ENCODE assay signal across 9 mouse cellular contexts in genomic region chr2:26316576-26317246, GRCm38 (mm10). TPM values are rescaled to one million over a fixed set of nuclear protein-coding genes. Genes with fewer than 3 reads are reported as not detected.
DNase-seq lines count a peak whose midpoint lies in the region; ATAC-seq and TF ChIP-seq lines count a peak whose summit lies in the region.
"Had no signal": no experiment of that assay in that cellular context is flagged by ENCODE, and none has a peak within 500 bp of the region (broad histone marks: within the 10 kb centered on the region; RNA-seq: fewer than 3 reads in every experiment).

No protein-coding gene starts in this region.

- 70% methylated on average over 9 of the region's 9 CpGs for WGBS in heart, embryonic 10.5 days
- WGBS in heart, embryonic 15.5 days = 52% methylated on average over 9 of the region's 9 CpGs
- WGBS in lung, postnatal 0 days = 43% methylated on average over 9 of the region's 9 CpGs

- no peak for TF ChIP-seq EP300 in lung, postnatal 0 days (IDR thresholded peaks at IDR 0.05)

- H3K4me3 ChIP-seq in heart, embryonic 10.5 days = peak overlapping the region; percentile 85
- peak overlapping the region; percentile 86 for H3K4me3 ChIP-seq in heart, embryonic 15.5 days
- H3K4me3 ChIP-seq in lung, postnatal 0 days (ENCODE audit: low read depth, low read length) = peak overlapping the region; percentile 78

- peak overlapping the region; percentile 96; the same call in 1 of the 2 replicates for H3K9ac ChIP-seq in heart, embryonic 15.5 days
- H3K9ac ChIP-seq in lung, postnatal 0 days (replicated peaks; ENCODE audit: low read depth) = peak overlapping the region; percentile 76; the same call in 1 of the 2 replicates

- no peak for TF ChIP-seq CTCF in lung, postnatal 0 days (IDR thresholded peaks at IDR 0.05)

- no peaks in the 10 kb centered on the region for H3K27me3 ChIP-seq in heart, embryonic 10.5 days (ENCODE audit: insufficient read depth, poor library complexity, severe bottlenecking)
- H3K27me3 ChIP-seq in heart, embryonic 15.5 days = no peaks in the 10 kb centered on the region
- no peaks in the 10 kb centered on the region for H3K27me3 ChIP-seq in lung, postnatal 0 days (replicated peaks; ENCODE audit: insufficient read depth, low read length)

- ATAC-seq in heart, embryonic 15.5 days (replicated peaks; ENCODE audit: insufficient number of reproducible peaks, insufficient read depth, low FRiP score, low read depth) = no peak
- ATAC-seq in lung, postnatal 0 days = no peak
- no peak for ATAC-seq in inflammation-experienced regulatory T-cells, adult 6 months

- H3K36me3 ChIP-seq in heart, embryonic 10.5 days = peaks cover 21% of the 10 kb centered on the region
- no peaks in the 10 kb centered on the region for H3K36me3 ChIP-seq in heart, embryonic 15.5 days
- H3K36me3 ChIP-seq in lung, postnatal 0 days (ENCODE audit: insufficient read depth, low read length) = no peaks in the 10 kb centered on the region

- H3K4me1 ChIP-seq in heart, embryonic 10.5 days = peaks cover 76% of the 10 kb centered on the region
- H3K4me1 ChIP-seq in heart, embryonic 15.5 days (replicated peaks) = peaks cover 77% of the 10 kb centered on the region
- peaks cover 21% of the 10 kb centered on the region for H3K4me1 ChIP-seq in lung, postnatal 0 days (ENCODE audit: insufficient read depth, low read depth, low read length)

- no peak for DNase-seq in heart, embryonic 10.5 days (ENCODE audit: low spot score)
- no peak for DNase-seq in heart, postnatal 10 days
- peak; percentile 78 for DNase-seq in brain, adult 2 months (ENCODE audit: low read depth, low spot score)
- DNase-seq in lung, postnatal 0 days (ENCODE audit: low spot score) = peak; percentile 36
- no peak for DNase-seq in ovary, postnatal 14 days (ENCODE audit: low spot score)
- DNase-seq in layer of hippocampus, postnatal 36 days = no peak

- peak overlapping the region; percentile 97; the same call in 1 of the 2 replicates for H3K27ac ChIP-seq in heart, embryonic 10.5 days
- peak overlapping the region; percentile 96 for H3K27ac ChIP-seq in heart, embryonic 15.5 days
- H3K27ac ChIP-seq in lung, postnatal 0 days (ENCODE audit: low read length) = peak overlapping the region; percentile 92; the same call in 1 of the 2 replicates

- no peaks in the 10 kb centered on the region for H3K9me3 ChIP-seq in heart, embryonic 10.5 days
- H3K9me3 ChIP-seq in heart, embryonic 15.5 days (replicated peaks) = no peaks in the 10 kb centered on the region
- H3K9me3 ChIP-seq in lung, postnatal 0 days (ENCODE audit: low read length) = no peaks in the 10 kb centered on the region

- peak overlapping the region; percentile 78 for H3K4me2 ChIP-seq in heart, embryonic 15.5 days
- peak overlapping the region; percentile 81 for H3K4me2 ChIP-seq in lung, postnatal 0 days (replicated peaks; ENCODE audit: low read depth, low read length)

- intact Hi-C loops in heart, postnatal 10 days (cut with DNase I) = loop anchor here (5.0 kb wide), 1 partner anchor 36 kb away; the partner anchor contains the start of gene Dnlz

RNA-seq across cellular contexts. Expression of gene Gpsm1, which starts 1.4 kb away (rescaled TPM):
- polyA plus RNA-seq in heart, embryonic 10.5 days (2016; fragmentation: Nextera tagmentation; extraction: Ambion mirVana) = 43.7 and 53.9 TPM in 2 replicates
- 100 to 1,000 TPM; 168 to 234 TPM for total RNA-seq in heart, postnatal 10 days (2021)
- 64.4 and 71.6 TPM in 2 replicates for polyA plus RNA-seq in heart, embryonic 15.5 days (2015; fragmentation: Nextera tagmentation; extraction: Ambion mirVana)
- 29.0 and 33.0 TPM in 2 replicates for polyA plus RNA-seq in lung, postnatal 0 days (2015; fragmentation: Nextera tagmentation; extraction: Ambion mirVana)
- 1 to 10 TPM; 3.8 to 5.0 (median 5.0) TPM for polyA plus RNA-seq in inflammation-experienced regulatory T-cells, adult 6 months (2017; shearing (Covaris generic))
- total RNA-seq in layer of hippocampus, postnatal 36 days (2021) = 10 to 100 TPM; 34.5 to 41.8 TPM

RNA-seq across cellular contexts. Expression of gene Ccdc187, which starts 22.4 kb away (rescaled TPM):
- polyA plus RNA-seq in heart, embryonic 10.5 days (2016; fragmentation: Nextera tagmentation; extraction: Ambion mirVana) = 0.02 TPM in 1 of 2 replicates, not detected in the other
- total RNA-seq in heart, postnatal 10 days (2021) = under 1 TPM; 0.05 to 0.22 TPM
- polyA plus RNA-seq in heart, embryonic 15.5 days (2015; fragmentation: Nextera tagmentation; extraction: Ambion mirVana) = 0.08 and 0.15 TPM in 2 replicates
- 0.61 and 0.77 TPM in 2 replicates for polyA plus RNA-seq in lung, postnatal 0 days (2015; fragmentation: Nextera tagmentation; extraction: Ambion mirVana)
- under 1 TPM in 1 of 3 experiments, not detected in 2; 0.04 TPM for polyA plus RNA-seq in inflammation-experienced regulatory T-cells, adult 6 months (2017; shearing (Covaris generic))
- under 1 TPM; 0.65 to 0.71 TPM for total RNA-seq in layer of hippocampus, postnatal 36 days (2021)
- polyA plus RNA-seq: liver, adult 2 months had no signal

RNA-seq across cellular contexts. Expression of gene Dnlz, which starts 35.2 kb away (rescaled TPM):
- polyA plus RNA-seq in heart, embryonic 10.5 days (2016; fragmentation: Nextera tagmentation; extraction: Ambion mirVana) = 32.7 and 34.7 TPM in 2 replicates
- total RNA-seq in heart, postnatal 10 days (2021) = 10 to 100 TPM; 14.8 to 16.3 TPM
- 22.1 and 27.9 TPM in 2 replicates for polyA plus RNA-seq in heart, embryonic 15.5 days (2015; fragmentation: Nextera tagmentation; extraction: Ambion mirVana)
- polyA plus RNA-seq in lung, postnatal 0 days (2015; fragmentation: Nextera tagmentation; extraction: Ambion mirVana) = 14.2 and 15.5 TPM in 2 replicates
- polyA plus RNA-seq in inflammation-experienced regulatory T-cells, adult 6 months (2017; shearing (Covaris generic)) = 1 to 10 TPM; 7.6 to 8.7 (median 7.6) TPM
- 10 to 100 TPM; 25.7 to 26.5 TPM for total RNA-seq in layer of hippocampus, postnatal 36 days (2021)

RNA-seq across cellular contexts. Expression of gene Card9, which starts 44.0 kb away (rescaled TPM):
- polyA plus RNA-seq in heart, embryonic 10.5 days (2016; fragmentation: Nextera tagmentation; extraction: Ambion mirVana) = 0.31 and 0.62 TPM in 2 replicates
- 1 to 10 TPM; 1.2 to 1.3 TPM for total RNA-seq in heart, postnatal 10 days (2021)
- polyA plus RNA-seq in heart, embryonic 15.5 days (2015; fragmentation: Nextera tagmentation; extraction: Ambion mirVana) = 0.60 and 1.7 TPM in 2 replicates
- 9.9 and 10.9 TPM in 2 replicates for polyA plus RNA-seq in lung, postnatal 0 days (2015; fragmentation: Nextera tagmentation; extraction: Ambion mirVana)
- polyA plus RNA-seq in inflammation-experienced regulatory T-cells, adult 6 months (2017; shearing (Covaris generic)) = 1 to 10 TPM in 2 of 3 experiments, under 1 TPM in 1; 0.53 to 2.1 (median 1.1) TPM
- total RNA-seq in layer of hippocampus, postnatal 36 days (2021) = 1 to 10 TPM; 1.6 to 2.1 TPM

Comparison
In these comparisons a context has a peak if more than half of its experiments do, and no peak if none do; other contexts are left out.
1. DNase-seq: peak in brain, adult 2 months (single experiment) and lung, postnatal 0 days (single experiment); none in heart, embryonic 10.5 days (single experiment), heart, postnatal 10 days (0 of 2), ovary, postnatal 14 days (single experiment) and layer of hippocampus, postnatal 36 days (0 of 2).
2. Peak in every context shown above with its lines, with median percentiles within 50 percentile points of each other: H3K27ac ChIP-seq and H3K4me3 ChIP-seq.